Mouse (Mus musculus) hindbrain, embryonic 11.5 days (tissue): Measurements from ENCODE around the gene Doxl2. TPM values are rescaled to one million over a fixed set of nuclear protein-coding genes. Genes with fewer than 3 reads are reported as not detected.

Source experiments
- ATAC-seq: fragments of 200-750 bp; cut with Nextera tagmentation; 2 replicates; pipeline ENCODE4 v1.8.0; 2017; ENCODE audit warnings: mild to moderate bottlenecking, moderate TSS enrichment, moderate library complexity; ENCODE audit not compliant: low FRiP score
- DNase-seq: peaks from one replicate; pipeline ENCODE4 v3.0.0-alpha.2; 2015; ENCODE audit warnings: low spot score
- H3K27ac ChIP-seq: fragments of 300-500 bp; sonication (generic); 2 replicates; pipeline ENCODE4 v1.5.1; 2014; ENCODE audit warnings: mild to moderate bottlenecking, low read depth, low read length
- H3K27me3 ChIP-seq: fragments of 300-500 bp; sonication (generic); 2 replicates; pipeline ENCODE4 v1.6.1; 2014; ENCODE audit warnings: mild to moderate bottlenecking, low read length, moderate library complexity, mixed read lengths; ENCODE audit not compliant: control insufficient read depth, insufficient read depth
- H3K36me3 ChIP-seq: fragments of 300-500 bp; sonication (generic); 2 replicates; pipeline ENCODE4 v1.6.1; 2014; ENCODE audit warnings: mild to moderate bottlenecking, low read length, moderate library complexity, mixed read lengths; ENCODE audit not compliant: control insufficient read depth, insufficient read depth
- H3K4me1 ChIP-seq: fragments of 300-500 bp; sonication (generic); replicated peaks from 2 replicates; pipeline ENCODE4 v1.6.1; 2014; ENCODE audit warnings: low read length, mixed read lengths; ENCODE audit not compliant: control insufficient read depth, insufficient read depth
- H3K4me2 ChIP-seq: fragments of 300-500 bp; sonication (generic); replicated peaks from 2 replicates; pipeline ENCODE4 v1.6.1; 2014; ENCODE audit warnings: mild to moderate bottlenecking, low read depth, low read length
- H3K4me3 ChIP-seq: fragments of 300-500 bp; sonication (generic); 2 replicates; pipeline ENCODE4 v1.5.1; 2014; ENCODE audit warnings: low read depth, low read length
- H3K9ac ChIP-seq: fragments of 300-500 bp; sonication (generic); 2 replicates; pipeline ENCODE4 v1.6.1; 2014; ENCODE audit warnings: low read depth, low read length
- H3K9me3 ChIP-seq: fragments of 300-500 bp; sonication (generic); 2 replicates; pipeline ENCODE4 v1.6.1; 2016; ENCODE audit warnings: low read length; ENCODE audit not compliant: control insufficient read depth
- WGBS: fragments of 180-500 bp; shearing (Covaris S2); extraction: QIAGEN DNeasy Blood & Tissue Kit; methylation state at CpG from one replicate; pipeline ENCODE4 v1.1.7; 2014; 5-methylcytosine and 5-hydroxymethylcytosine counted together
- polyA plus RNA-seq: library from polyadenylated mRNA; unstranded; fragments of >200 nt; fragmentation: Nextera tagmentation; extraction: Ambion mirVana; gene quantifications from 2 replicates; pipeline ENCODE4 v1.2.1, GENCODE M21; 2014

The Doxl2 gene
- polyA plus RNA-seq, 1 experiment from 2014 or later, result not detected

GRCm38 (mm10) chr6:49013458-49013857, 38.7 kb downstream of the Doxl2 start:
- Histone ChIP-seq H3K9me3 (no peaks in the 10 kb centered on the region), H3K36me3 (no peaks in the 10 kb centered on the region), H3K4me3 (no peak overlapping the region), H3K4me1 (no peaks in the 10 kb centered on the region), H3K27ac (no peak overlapping the region), H3K27me3 (no peaks in the 10 kb centered on the region), H3K9ac (no peak overlapping the region), H3K4me2 (no peak overlapping the region)
- WGBS, result 84% methylated on average over 3 of the region's 3 CpGs
- ATAC-seq, result no peak
- DNase-seq, result no peak

DNA sequence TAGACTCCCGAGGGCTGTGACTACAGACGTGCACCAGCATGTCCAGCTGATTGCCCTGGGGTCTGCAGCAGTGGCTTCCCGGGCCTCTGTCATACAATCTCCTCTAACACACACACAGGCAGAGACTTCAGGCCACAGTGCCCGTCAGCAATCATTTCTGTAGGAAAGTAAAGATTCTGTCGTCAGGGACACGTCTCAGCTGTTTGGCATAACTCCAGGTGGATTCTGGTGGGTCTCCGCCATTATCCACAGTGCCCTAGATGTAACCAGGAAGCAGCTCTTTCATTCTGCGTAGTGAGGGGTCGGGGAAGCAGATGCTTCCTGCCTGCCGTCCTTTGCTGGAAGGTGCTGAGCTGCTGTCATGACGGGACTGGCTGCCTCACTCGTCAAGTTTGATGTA, 42.4 kb downstream of the Doxl2 start:
- H3K4me2 ChIP-seq, result no peak overlapping the region
- DNase-seq (no peak), ATAC-seq (no peak)
- 81% methylated on average over 12 of the region's 12 CpGs for WGBS
- no peak overlapping the region for H3K9ac ChIP-seq
- H3K36me3 ChIP-seq, result no peaks in the 10 kb centered on the region
- no peaks in the 10 kb centered on the region for H3K4me1 ChIP-seq
- H3K4me3 ChIP-seq, result no peak overlapping the region
- no peaks in the 10 kb centered on the region for H3K9me3 ChIP-seq
- H3K27ac ChIP-seq, result no peak overlapping the region
- H3K27me3 ChIP-seq, result no peaks in the 10 kb centered on the region

GRCm38 (mm10) chr6:49019341-49019740, 44.6 kb downstream of the Doxl2 start:
- Histone ChIP-seq H3K9ac (no peak overlapping the region), H3K9me3 (no peaks in the 10 kb centered on the region), H3K27ac (no peak overlapping the region), H3K36me3 (no peaks in the 10 kb centered on the region), H3K4me3 (no peak overlapping the region), H3K4me2 (no peak overlapping the region), H3K4me1 (no peaks in the 10 kb centered on the region), H3K27me3 (no peaks in the 10 kb centered on the region)
- WGBS, result 94% methylated on average over 1 of the region's 1 CpGs
- ATAC-seq, result no peak
- DNase-seq, result no peak

- no peak overlapping the region for H3K9ac ChIP-seq
Observed at GRCm38 (mm10) chr6:49021141-49022012, 46.6 kb downstream of the Doxl2 start.

GRCm38 (mm10) chr6:49022384-49022783, 47.6 kb downstream of the Doxl2 start:
- DNase-seq, result no peak
- H3K27ac ChIP-seq, result no peak overlapping the region
- no peaks in the 10 kb centered on the region for H3K9me3 ChIP-seq
- no peak overlapping the region for H3K4me3 ChIP-seq
- no peak overlapping the region for H3K4me2 ChIP-seq
- H3K9ac ChIP-seq, result no peak overlapping the region
- H3K27me3 ChIP-seq, result no peaks in the 10 kb centered on the region
- H3K4me1 ChIP-seq, result no peaks in the 10 kb centered on the region
- 87% methylated on average over 2 of the region's 2 CpGs for WGBS
- ATAC-seq, result no peak
- H3K36me3 ChIP-seq, result no peaks in the 10 kb centered on the region

More at GRCm38 (mm10) chr6:49021141-49022012, 46.6 kb downstream of the Doxl2 start:
- H3K27me3 ChIP-seq, result no peaks in the 10 kb centered on the region
- DNase-seq (no peak), ATAC-seq (no peak)
- H3K4me3 ChIP-seq, result no peak overlapping the region
- H3K4me1 ChIP-seq, result no peaks in the 10 kb centered on the region
- WGBS, result 75% methylated on average over 14 of the region's 14 CpGs
- H3K27ac ChIP-seq, result no peak overlapping the region
- no peaks in the 10 kb centered on the region for H3K36me3 ChIP-seq
- no peak overlapping the region for H3K4me2 ChIP-seq
- no peaks in the 10 kb centered on the region for H3K9me3 ChIP-seq

- no peaks in the 10 kb centered on the region for H3K27me3 ChIP-seq
- H3K4me1 ChIP-seq, result no peaks in the 10 kb centered on the region
- no peak overlapping the region for H3K27ac ChIP-seq
- ATAC-seq (no peak), DNase-seq (no peak)
- 89% methylated on average over 10 of the region's 10 CpGs for WGBS
- H3K4me2 ChIP-seq, result no peak overlapping the region
- no peaks in the 10 kb centered on the region for H3K9me3 ChIP-seq
- no peak overlapping the region for H3K9ac ChIP-seq
- H3K4me3 ChIP-seq, result no peak overlapping the region
- H3K36me3 ChIP-seq, result no peaks in the 10 kb centered on the region
Observed at GRCm38 (mm10) chr6:49023315-49023714, 48.6 kb downstream of the Doxl2 start.

DNA sequence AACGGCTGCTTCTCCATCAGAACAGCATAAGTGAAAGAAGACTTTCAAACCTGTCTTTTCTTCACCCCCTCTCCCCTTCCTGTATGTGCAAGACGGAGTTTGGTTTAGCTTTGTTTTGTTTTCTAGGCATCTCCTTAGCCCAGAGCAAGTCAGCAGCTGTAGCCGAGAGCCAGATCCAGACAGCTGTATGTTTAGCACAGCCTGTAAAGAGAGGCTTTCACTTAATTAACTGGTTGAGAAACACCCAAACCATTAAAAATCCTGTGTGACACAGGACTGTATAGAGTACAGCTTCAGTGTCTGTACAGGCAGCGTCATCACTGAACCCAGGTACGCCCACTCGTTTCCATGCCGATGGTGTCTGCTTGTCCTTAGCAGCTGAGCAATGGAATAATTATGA, 50.5 kb downstream of the Doxl2 start:
- H3K9ac ChIP-seq, result no peak overlapping the region
- H3K4me1 ChIP-seq, result no peaks in the 10 kb centered on the region
- no peaks in the 10 kb centered on the region for H3K9me3 ChIP-seq
- no peak for DNase-seq
- H3K27me3 ChIP-seq, result no peaks in the 10 kb centered on the region
- no peak overlapping the region for H3K27ac ChIP-seq
- H3K36me3 ChIP-seq, result no peaks in the 10 kb centered on the region
- H3K4me3 ChIP-seq, result no peak overlapping the region
- no peak for ATAC-seq
- WGBS, result 87% methylated on average over 7 of the region's 7 CpGs
- no peak overlapping the region for H3K4me2 ChIP-seq

- Histone ChIP-seq H3K4me1 (no peaks in the 10 kb centered on the region), H3K27me3 (no peaks in the 10 kb centered on the region), H3K27ac (no peak overlapping the region), H3K9me3 (no peaks in the 10 kb centered on the region), H3K36me3 (no peaks in the 10 kb centered on the region), H3K4me2 (no peak overlapping the region), H3K4me3 (no peak overlapping the region), H3K9ac (no peak overlapping the region)
- DNase-seq (no peak), ATAC-seq (no peak)
- WGBS, result 87% methylated on average over 5 of the region's 5 CpGs
Observed at GRCm38 (mm10) chr6:49026496-49026895, 51.7 kb downstream of the Doxl2 start.

DNA sequence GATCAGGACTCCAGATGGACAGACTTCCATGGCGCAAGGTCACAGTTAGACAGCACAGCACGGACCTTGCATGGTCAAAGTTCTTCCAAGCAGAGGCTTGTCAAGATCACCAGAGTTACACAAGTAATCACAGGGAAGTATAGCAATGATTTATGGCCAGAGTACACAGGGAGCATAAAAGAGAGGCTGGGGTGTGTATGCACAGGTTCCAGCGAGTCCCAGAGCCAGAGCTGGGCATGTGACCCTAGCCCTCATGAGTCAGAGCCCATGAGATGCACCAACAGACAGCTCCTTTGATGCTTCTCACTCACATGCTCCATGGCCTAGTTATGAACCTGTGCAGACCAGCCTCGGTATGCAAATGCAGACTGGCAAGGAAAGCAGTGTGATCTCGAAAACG, 53.3 kb downstream of the Doxl2 start:
- Histone ChIP-seq H3K4me1 (no peaks in the 10 kb centered on the region), H3K9me3 (no peaks in the 10 kb centered on the region), H3K27ac (no peak overlapping the region), H3K27me3 (no peaks in the 10 kb centered on the region), H3K4me2 (no peak overlapping the region), H3K4me3 (no peak overlapping the region), H3K36me3 (no peaks in the 10 kb centered on the region), H3K9ac (no peak overlapping the region)
- WGBS, result 86% methylated on average over 6 of the region's 6 CpGs
- DNase-seq, result no peak
- ATAC-seq, result no peak
